Mouse (Mus musculus) stomach, embryonic 14.5 days (tissue): ENCODE data around the gene Styxl1. TPM values are rescaled to one million over a fixed set of nuclear protein-coding genes. Genes with fewer than 3 reads are reported as not detected.

Experiments
- microRNA-seq: library from miRNA; unstranded; fragments of <30 nt; microRNA quantifications from one replicate; pipeline ENCODE4, GENCODE M21; 2016
- polyA plus RNA-seq: library from polyadenylated mRNA; unstranded; fragments of >200 nt; fragmentation: Nextera tagmentation; extraction: Ambion mirVana; gene quantifications from 2 replicates; pipeline ENCODE4 v1.2.1, GENCODE M21; 2014

Styxl1 gene
- polyA plus RNA-seq, 1 experiment from 2014 or later = 0.25 TPM

Small RNA genes lying within 50 kb of the gene (microRNA-seq; reads per million reads assigned to microRNA genes)
- gene Mir7034 = not detected

Other genes with a start within 250 kb of the Styxl1 start
- 41.0 and 46.9 TPM in 2 replicates for gene Hip1, start 233.3 kb downstream of the Styxl1 start, polyA plus RNA-seq
- gene Ccl26, start 214.8 kb downstream of the Styxl1 start, polyA plus RNA-seq = not detected in 2 replicates
- gene Ccl24, start 205.3 kb downstream of the Styxl1 start, polyA plus RNA-seq = 1.9 and 3.6 TPM in 2 replicates
- gene Rhbdd2, start 145.8 kb downstream of the Styxl1 start, polyA plus RNA-seq = 51.2 and 60.5 TPM in 2 replicates
- gene Por, start 108.4 kb downstream of the Styxl1 start, polyA plus RNA-seq = 70.5 and 79.7 TPM in 2 replicates
- gene Tmem120a, start 33.9 kb downstream of the Styxl1 start, polyA plus RNA-seq = 45.3 and 48.2 TPM in 2 replicates
- 494 and 496 TPM in 2 replicates for gene Mdh2, start 95 bp upstream of the Styxl1 start, polyA plus RNA-seq
- 2.8 and 4.8 TPM in 2 replicates for gene Srrm3, start 28.5 kb upstream of the Styxl1 start, polyA plus RNA-seq
- 221 and 237 TPM in 2 replicates for gene Hspb1, start 109.5 kb upstream of the Styxl1 start, polyA plus RNA-seq
- 99.4 and 101 TPM in 2 replicates for gene Ywhag, start 156.2 kb upstream of the Styxl1 start, polyA plus RNA-seq
- 1.9 and 2.2 TPM in 2 replicates for gene Ssc4d, start 196.1 kb upstream of the Styxl1 start, polyA plus RNA-seq
- not detected in 2 replicates for gene Zp3, start 201.7 kb upstream of the Styxl1 start, polyA plus RNA-seq
- gene Dtx2, start 216.4 kb upstream of the Styxl1 start, polyA plus RNA-seq = 20.7 and 24.4 TPM in 2 replicates